Mouse (Mus musculus): ENCODE data around the gene Ece2.
"Not testable (repeated sequence)": the region's sequence is repeated elsewhere in the genome, so short reads cannot be mapped to it uniquely, and the experiment has no call there.

Gene Ece2

GRCm38 (mm10) chr16:20621991-20622685, 7.5 kb upstream of the Ece2 start:
- ATAC-seq (ENCODE audit: low TSS enrichment), result peak; percentile 48

GRCm38 (mm10) chr16:20623211-20623610, 6.4 kb upstream of the Ece2 start:
- ATAC-seq (ENCODE audit: low TSS enrichment), result no peak

- ATAC-seq (ENCODE audit: low TSS enrichment), result peak; percentile 91
Measured at GRCm38 (mm10) chr16:20628871-20629391, 697 bp upstream of the Ece2 start.

- no peak for ATAC-seq (ENCODE audit: low TSS enrichment)
Measured at GRCm38 (mm10) chr16:20637410-20637809, 7.8 kb downstream of the Ece2 start.

GRCm38 (mm10) chr16:20638367-20638766, 8.7 kb downstream of the Ece2 start:
- peak; percentile 16; the same call in 1 of the 2 replicates for ATAC-seq (ENCODE audit: low TSS enrichment)

- peak; percentile 84 for ATAC-seq (ENCODE audit: low TSS enrichment)
Measured at GRCm38 (mm10) chr16:20642161-20642560, 12.5 kb downstream of the Ece2 start.

- ATAC-seq (ENCODE audit: low TSS enrichment), result no peak
Measured at GRCm38 (mm10) chr16:20643911-20644310, 14.3 kb downstream of the Ece2 start.

- ATAC-seq (ENCODE audit: low TSS enrichment), result peak; percentile 97
Measured at GRCm38 (mm10) chr16:20651076-20651946, 21.7 kb downstream of the Ece2 start, which contains the start of gene Psmd2. Gene Psmd2 (plus strand): TSS chr16:20651652.

- ATAC-seq (ENCODE audit: low TSS enrichment), result peak; percentile 33
Measured at GRCm38 (mm10) chr16:20651947-20652310, 22.3 kb downstream of the Ece2 start.

- ATAC-seq (ENCODE audit: low TSS enrichment), result no peak
Measured at GRCm38 (mm10) chr16:20653315-20653714, 23.7 kb downstream of the Ece2 start.

GRCm38 (mm10) chr16:20657661-20658060, 28.0 kb downstream of the Ece2 start:
- no peak for ATAC-seq (ENCODE audit: low TSS enrichment)

GRCm38 (mm10) chr16:20668013-20668412, 38.4 kb downstream of the Ece2 start, which contains the start of gene Eif4g1:
Gene Eif4g1 (plus strand): TSS chr16:20668313.
- ATAC-seq (ENCODE audit: low TSS enrichment), result not testable (repeated sequence)

- ATAC-seq (ENCODE audit: low TSS enrichment), result no peak
Measured at GRCm38 (mm10) chr16:20670291-20670690, 40.7 kb downstream of the Ece2 start.

- ATAC-seq (ENCODE audit: low TSS enrichment), result no peak
Measured at GRCm38 (mm10) chr16:20671886-20672285, 42.3 kb downstream of the Ece2 start.

- peak; percentile 96 for ATAC-seq (ENCODE audit: low TSS enrichment)
Measured at GRCm38 (mm10) chr16:20672500-20672902, 42.9 kb downstream of the Ece2 start.

- ATAC-seq (ENCODE audit: low TSS enrichment), result no peak
Measured at GRCm38 (mm10) chr16:20672965-20673705, 43.5 kb downstream of the Ece2 start.

GRCm38 (mm10) chr16:20673706-20674303, 44.2 kb downstream of the Ece2 start:
- no peak for ATAC-seq (ENCODE audit: low TSS enrichment)

- no peak for ATAC-seq (ENCODE audit: low TSS enrichment)
Measured at GRCm38 (mm10) chr16:20675213-20675612, 45.6 kb downstream of the Ece2 start.

GRCm38 (mm10) chr16:20676702-20677101, 47.1 kb downstream of the Ece2 start:
- ATAC-seq (ENCODE audit: low TSS enrichment), result no peak

- ATAC-seq (ENCODE audit: low TSS enrichment), result no peak
Measured at GRCm38 (mm10) chr16:20677380-20677779, 47.8 kb downstream of the Ece2 start.

- peak; percentile 76; the same call in 1 of the 2 replicates for ATAC-seq (ENCODE audit: low TSS enrichment)
Measured at GRCm38 (mm10) chr16:20677974-20678675, 48.5 kb downstream of the Ece2 start.

All from frontal cortex, adult (tissue).